Comparison of ENCODE assay signal across 11 mouse cellular contexts in genomic region chr12:56458665-56459507, GRCm38 (mm10).
DNase-seq lines count a peak whose midpoint lies in the region; ATAC-seq lines count a peak whose summit lies in the region.
"Had no signal": no experiment of that assay in that cellular context is flagged by ENCODE, and none has a peak within 500 bp of the region (broad histone marks: within the 10 kb centered on the region; RNA-seq: fewer than 3 reads in every experiment).

No protein-coding gene starts in this region.

- no peaks in the 10 kb centered on the region for H3K4me1 ChIP-seq in heart, embryonic 14.5 days (ENCODE audit: control insufficient read depth in 2 of 2, insufficient read depth in 2 of 2, low read length in 2 of 2)
- 0 out of 2 replicates have a peak, but pooled peaks cover 7% of the 10 kb centered on the region for H3K4me1 ChIP-seq in hindbrain, embryonic 12.5 days
- H3K4me1 ChIP-seq in midbrain, embryonic 16.5 days (ENCODE audit: control insufficient read depth, insufficient read depth, low read length) = peaks cover 2% of the 10 kb centered on the region

- no peak for ATAC-seq in heart, embryonic 14.5 days (ENCODE audit: insufficient number of reproducible peaks, insufficient read depth, low FRiP score, low read depth)
- ATAC-seq in hindbrain, embryonic 12.5 days (ENCODE audit: low FRiP score) = peak; percentile 88
- peak; percentile 67; the same call in 1 of the 2 replicates for ATAC-seq in midbrain, embryonic 16.5 days
- ATAC-seq in erythroblast, adult 5-6 weeks (replicated peaks; ENCODE audit: low FRiP score, poor library complexity, severe bottlenecking) = no peak
- ATAC-seq: liver, postnatal 0 days had no signal

- DNase-seq in heart, adult 9 months (ENCODE audit: low spot score in 2 of 2) = no peak
- DNase-seq in embryo, embryonic 9.5 days (ENCODE audit: extremely low spot score) = peak; percentile 59
- DNase-seq in frontal cortex, postnatal 25 days (ENCODE audit: low spot score in 2 of 2) = no peak
- DNase-seq in adrenal gland, adult 18-20 months (ENCODE audit: low spot score in 2 of 2) = no peak
- DNase-seq: B cell, adult 2 months; cerebellum, adult 9-10 months; liver, postnatal 0 days had no signal

- H3K27ac ChIP-seq in heart, embryonic 14.5 days (replicated peaks in 1 of 2; ENCODE audit: control insufficient read depth in 1 of 2, insufficient read depth in 1 of 2, low read depth in 2 of 2, low read length in 2 of 2) = no peak overlapping the region
- H3K27ac ChIP-seq in hindbrain, embryonic 12.5 days = no peak overlapping the region
- H3K27ac ChIP-seq in midbrain, embryonic 16.5 days (ENCODE audit: low read length) = no peak overlapping the region

- H3K27me3 ChIP-seq in heart, embryonic 14.5 days (ENCODE audit: control insufficient read depth, insufficient read depth, low read length) = 0 out of 2 replicates have a peak, but pooled peaks cover 3% of the 10 kb centered on the region
- H3K27me3 ChIP-seq in hindbrain, embryonic 12.5 days = peaks cover 89% of the 10 kb centered on the region
- H3K27me3 ChIP-seq in midbrain, embryonic 16.5 days (ENCODE audit: control insufficient read depth, insufficient read depth, low read depth, low read length) = peaks cover 62% of the 10 kb centered on the region

- H3K36me3 ChIP-seq in heart, embryonic 14.5 days (ENCODE audit: control insufficient read depth, insufficient read depth, low read length) = no peaks in the 10 kb centered on the region
- no peaks in the 10 kb centered on the region for H3K36me3 ChIP-seq in hindbrain, embryonic 12.5 days
- no peaks in the 10 kb centered on the region for H3K36me3 ChIP-seq in midbrain, embryonic 16.5 days (ENCODE audit: control insufficient read depth, insufficient read depth, low read length)

- 18% methylated on average over 16 of the region's 16 CpGs for WGBS in heart, embryonic 14.5 days
- 4% methylated on average over 16 of the region's 16 CpGs for WGBS in hindbrain, embryonic 12.5 days
- WGBS in midbrain, embryonic 16.5 days = 4% methylated on average over 16 of the region's 16 CpGs

- peak overlapping the region; percentile 17 to 24; a peak in 3 of 4 replicates for H3K4me3 ChIP-seq in heart, embryonic 14.5 days (ENCODE audit: control insufficient read depth in 1 of 2, insufficient read depth in 1 of 2, low read depth in 1 of 2, low read length in 2 of 2)
- 0 out of 2 replicates have a peak overlapping the region, but pooled peaks have one; percentile 7 for H3K4me3 ChIP-seq in hindbrain, embryonic 12.5 days
- no peak overlapping the region; the same call in 1 of the 2 replicates for H3K4me3 ChIP-seq in midbrain, embryonic 16.5 days (ENCODE audit: low read depth, low read length)

- H3K4me2 ChIP-seq in heart, embryonic 14.5 days (ENCODE audit: low read length) = peak overlapping the region; percentile 56
- peak overlapping the region; percentile 34 for H3K4me2 ChIP-seq in hindbrain, embryonic 12.5 days (replicated peaks)
- H3K4me2 ChIP-seq in midbrain, embryonic 16.5 days (ENCODE audit: low read length) = peak overlapping the region; percentile 42

- H3K9me3 ChIP-seq in heart, embryonic 14.5 days (ENCODE audit: control insufficient read depth, low read length) = no peaks in the 10 kb centered on the region
- H3K9me3 ChIP-seq in hindbrain, embryonic 12.5 days (replicated peaks) = no peaks in the 10 kb centered on the region
- no peaks in the 10 kb centered on the region; the same call in 1 of the 2 replicates for H3K9me3 ChIP-seq in midbrain, embryonic 16.5 days (replicated peaks; ENCODE audit: control insufficient read depth, low read length, poor library complexity, severe bottlenecking)

- no peak overlapping the region for H3K9ac ChIP-seq in heart, embryonic 14.5 days (ENCODE audit: low read length)
- H3K9ac ChIP-seq in hindbrain, embryonic 12.5 days = no peak overlapping the region
- no peak overlapping the region; the same call in 1 of the 2 replicates for H3K9ac ChIP-seq in midbrain, embryonic 16.5 days (ENCODE audit: low read depth, low read length)
- H3K9ac ChIP-seq: liver, postnatal 0 days had no signal

Comparison
In these comparisons a context has a peak if more than half of its experiments do, and no peak if none do; other contexts are left out.
1. ATAC-seq: peak in hindbrain, embryonic 12.5 days (single experiment) and midbrain, embryonic 16.5 days (single experiment); none in heart, embryonic 14.5 days (single experiment) and erythroblast, adult 5-6 weeks (single experiment).
2. Peak in every context shown above with its lines, with median percentiles within 50 percentile points of each other: H3K4me2 ChIP-seq.